Mouse (Mus musculus): ENCODE measurements around the gene Plekhm3. TPM values are rescaled to one million over a fixed set of nuclear protein-coding genes. Genes with fewer than 3 reads are reported as not detected.

Gene Plekhm3
- total RNA-seq, 2 experiments from 2014 or later: 32.9 to 37.9 TPM

- intact Hi-C loops (cut with DNase I): no loop called here
- no peak for DNase-seq (ENCODE audit: low spot score in 2 of 2)
These were observed 112.6 kb downstream of the Plekhm3 start for GRCm38 (mm10) chr1:64843900-64844616.

- DNase-seq (ENCODE audit: low spot score in 2 of 2): no peak
- intact Hi-C loops (cut with DNase I): no loop called here
These were observed 115.7 kb downstream of the Plekhm3 start for GRCm38 (mm10) chr1:64840930-64841329.

DNA sequence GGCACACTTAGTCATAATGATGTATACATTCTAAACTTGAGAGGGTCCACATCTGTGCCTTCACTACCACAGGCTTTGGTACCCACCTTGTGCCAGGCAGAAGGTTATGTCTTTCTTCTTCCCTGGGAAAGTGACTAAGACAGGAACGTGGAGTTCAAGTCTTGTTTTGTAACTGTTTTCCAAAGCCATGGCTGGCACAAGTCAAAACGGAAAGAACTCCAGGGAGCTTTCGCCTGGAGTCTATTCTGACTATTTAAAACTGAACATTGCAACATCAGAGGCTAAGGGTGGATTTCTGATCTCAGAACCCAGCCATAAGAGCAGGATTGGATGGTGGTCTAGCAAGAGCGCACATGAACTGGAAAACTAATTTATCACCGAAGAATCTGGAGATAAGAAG lies 120.0 kb downstream of the Plekhm3 start:
- intact Hi-C loops (cut with DNase I): no loop called here
- no peak for DNase-seq (ENCODE audit: low spot score in 2 of 2)

- intact Hi-C loops (cut with DNase I): no loop called here
- DNase-seq (ENCODE audit: low spot score in 2 of 2): no peak
These were observed 120.5 kb downstream of the Plekhm3 start for GRCm38 (mm10) chr1:64836114-64836513.

DNA sequence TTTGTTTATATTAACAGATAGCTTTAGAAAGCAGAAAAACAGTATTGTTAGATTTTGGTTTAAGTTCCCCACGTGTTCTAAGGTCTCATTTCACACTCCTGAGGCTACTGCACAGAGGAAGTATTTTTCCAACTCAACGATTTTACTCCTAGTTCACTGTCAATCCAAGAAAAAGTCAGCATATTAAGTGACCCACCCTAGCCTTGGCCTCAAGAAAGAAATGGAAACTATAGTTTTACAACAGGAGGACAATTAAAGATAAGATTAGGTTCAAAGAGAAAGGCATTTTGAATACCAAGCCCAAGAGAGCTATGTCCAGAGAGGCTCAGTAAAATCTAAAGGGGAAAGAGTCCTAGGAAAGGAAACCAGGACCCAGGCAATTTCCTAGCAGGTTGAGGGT lies 125.1 kb downstream of the Plekhm3 start:
- intact Hi-C loops (cut with DNase I): no loop called here
- DNase-seq (ENCODE audit: low spot score in 2 of 2): no peak

- intact Hi-C loops (cut with DNase I): no loop called here
- DNase-seq (ENCODE audit: low spot score in 2 of 2): no peak
These were observed 129.2 kb downstream of the Plekhm3 start for GRCm38 (mm10) chr1:64827434-64827833.

DNA sequence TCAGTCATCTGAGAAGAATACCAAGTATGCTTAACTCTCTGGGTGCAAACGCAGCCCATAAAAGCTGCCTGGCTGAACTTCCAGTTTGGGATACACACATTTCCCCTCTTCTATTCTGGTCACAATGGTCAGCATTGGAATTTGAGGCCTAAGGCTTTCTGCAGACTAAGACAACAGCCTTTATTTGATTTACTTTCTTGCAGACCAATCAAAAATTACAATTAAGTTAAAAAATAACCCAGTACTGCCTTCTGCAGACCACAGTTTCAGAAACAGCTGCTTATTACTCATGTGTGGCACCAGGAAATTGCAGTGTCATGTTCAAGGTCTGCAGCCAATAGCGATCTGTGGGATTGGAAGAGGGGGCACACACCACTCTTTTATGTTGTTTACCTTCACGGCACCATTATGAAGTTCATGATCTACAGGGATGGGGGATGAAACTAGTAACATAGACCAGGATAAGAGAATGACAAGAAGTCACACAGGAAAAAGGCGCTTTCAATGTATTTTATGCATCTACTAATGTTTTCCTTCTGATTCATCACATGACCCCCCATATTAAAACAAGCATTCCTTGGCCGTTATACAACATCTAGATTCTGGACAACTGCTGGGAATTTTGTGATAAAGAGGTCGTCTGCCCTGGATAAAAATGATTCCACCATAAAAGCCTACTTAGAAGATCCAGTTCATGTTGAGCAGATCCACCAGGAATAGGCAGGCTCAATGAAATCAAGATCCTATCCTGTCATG lies 130.1 kb downstream of the Plekhm3 start:
- intact Hi-C loops (cut with DNase I): no loop called here
- no peak for DNase-seq (ENCODE audit: low spot score in 2 of 2)

GRCm38 (mm10) chr1:64823564-64823963 lies 133.1 kb downstream of the Plekhm3 start:
- DNase-seq (ENCODE audit: low spot score in 2 of 2): no peak
- intact Hi-C loops (cut with DNase I): no loop called here

- intact Hi-C loops (cut with DNase I): no loop called here
- no peak for DNase-seq (ENCODE audit: low spot score in 2 of 2)
These were observed 138.9 kb downstream of the Plekhm3 start for GRCm38 (mm10) chr1:64817709-64818108.

DNA sequence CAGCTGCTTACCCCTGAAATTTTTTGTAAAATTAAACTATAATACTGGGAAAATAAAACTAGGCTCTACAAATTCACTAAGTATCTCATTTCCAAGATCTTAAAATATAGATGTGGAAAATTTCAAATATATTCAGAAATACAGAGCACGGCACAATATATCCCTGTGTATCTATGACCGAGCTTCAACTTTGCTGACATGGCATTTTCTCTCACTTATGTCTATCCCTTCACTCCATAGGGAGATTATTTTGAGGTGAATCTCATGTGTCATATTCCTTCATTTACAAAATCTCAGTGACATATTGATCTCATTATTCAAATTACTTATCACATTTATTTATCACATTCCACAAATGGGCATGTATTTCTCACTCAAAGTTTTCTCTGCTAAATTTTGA lies 143.4 kb downstream of the Plekhm3 start:
- no peak for DNase-seq (ENCODE audit: low spot score in 2 of 2)
- intact Hi-C loops (cut with DNase I): no loop called here

GRCm38 (mm10) chr1:64811956-64812355 lies 144.7 kb downstream of the Plekhm3 start:
- no peak for DNase-seq (ENCODE audit: low spot score in 2 of 2)
- intact Hi-C loops (cut with DNase I): no loop called here

GRCm38 (mm10) chr1:64809085-64809484 lies 147.5 kb downstream of the Plekhm3 start:
- intact Hi-C loops (cut with DNase I): no loop called here

GRCm38 (mm10) chr1:64807766-64808165 lies 148.9 kb downstream of the Plekhm3 start:
- intact Hi-C loops (cut with DNase I): no loop called here
- no peak for DNase-seq (ENCODE audit: low spot score in 2 of 2)

More at GRCm38 (mm10) chr1:64809085-64809484, 147.5 kb downstream of the Plekhm3 start:
- DNase-seq (ENCODE audit: low spot score in 2 of 2): no peak

- no peak for DNase-seq (ENCODE audit: low spot score in 2 of 2)
- intact Hi-C loops (cut with DNase I): no loop called here
These were observed 151.4 kb downstream of the Plekhm3 start for GRCm38 (mm10) chr1:64805217-64805616.

GRCm38 (mm10) chr1:64802631-64803030 lies 154.0 kb downstream of the Plekhm3 start:
- intact Hi-C loops (cut with DNase I): no loop called here
- no peak for DNase-seq (ENCODE audit: low spot score in 2 of 2)

GRCm38 (mm10) chr1:64797621-64798020 lies 159.0 kb downstream of the Plekhm3 start:
- intact Hi-C loops (cut with DNase I): no loop called here
- no peak for DNase-seq (ENCODE audit: low spot score in 2 of 2)

- intact Hi-C loops (cut with DNase I): no loop called here
- no peak for DNase-seq (ENCODE audit: low spot score in 2 of 2)
These were observed 159.6 kb downstream of the Plekhm3 start for GRCm38 (mm10) chr1:64796867-64797582.

- intact Hi-C loops (cut with DNase I): no loop called here
- no peak for DNase-seq (ENCODE audit: low spot score in 2 of 2)
These were observed 161.2 kb downstream of the Plekhm3 start for GRCm38 (mm10) chr1:64795284-64796040.

DNA sequence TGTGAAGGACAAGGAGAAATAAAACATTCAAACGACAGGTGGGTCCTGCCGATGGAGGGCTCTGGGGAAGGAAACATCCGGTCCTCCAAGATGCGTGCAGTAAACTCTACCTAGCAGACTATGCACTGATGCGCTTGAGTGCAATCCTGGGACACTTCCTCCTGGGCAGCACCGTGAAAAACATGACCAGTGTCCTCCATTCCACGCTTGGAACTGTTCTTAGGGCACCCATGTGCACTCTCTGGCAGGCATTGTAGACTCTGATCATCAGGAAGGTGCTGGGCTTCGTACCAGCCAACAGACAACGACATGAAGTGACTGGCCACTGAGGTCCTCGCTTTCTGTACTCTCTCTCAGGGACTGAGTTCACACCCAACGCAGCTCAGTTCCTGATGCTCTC lies 162.5 kb downstream of the Plekhm3 start:
- intact Hi-C loops (cut with DNase I): loop anchor here (5.0 kb wide), 1 partner anchor 57 kb away; the partner anchor contains the start of gene Fzd5
- no peak for DNase-seq (ENCODE audit: low spot score in 2 of 2)

DNA sequence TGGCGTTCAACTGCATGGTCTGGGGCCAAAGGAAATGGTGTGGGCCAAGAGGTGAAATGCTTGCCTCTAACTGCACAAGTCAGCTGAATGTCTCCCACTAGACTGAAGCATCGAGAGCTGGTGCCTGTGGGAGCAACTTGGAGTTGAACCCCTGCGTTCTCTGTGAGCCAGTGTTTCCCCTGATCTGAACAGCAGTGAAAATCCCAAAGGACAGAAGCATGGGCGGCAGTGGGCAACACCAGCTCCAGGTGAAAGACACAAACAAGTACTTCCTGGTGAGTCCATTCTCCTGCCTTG lies 163.4 kb downstream of the Plekhm3 start:
- intact Hi-C loops (cut with DNase I): loop anchor here (5.0 kb wide), 1 partner anchor 56 kb away; the partner anchor contains the start of gene Fzd5
- DNase-seq (ENCODE audit: low spot score in 2 of 2): no peak

All from left cerebral cortex, postnatal 25 days (tissue).